Mouse (Mus musculus) testis, adult 2 months (tissue): Measurements from ENCODE around the gene Pdzd11. TPM values are rescaled to one million over a fixed set of nuclear protein-coding genes. Genes with fewer than 3 reads are reported as not detected.

Experiments
- H3K27ac ChIP-seq: fragments of 200-500 bp; 2 replicates; pipeline ENCODE4 v1.5.1; 2012; ENCODE audit warnings: low read depth, low read length; ENCODE audit not compliant: control insufficient read depth, insufficient read depth
- H3K27me3 ChIP-seq: fragments of 200-500 bp; 2 replicates; pipeline ENCODE4 v1.6.1; 2012; ENCODE audit warnings: mild to moderate bottlenecking, low read length, moderate library complexity; ENCODE audit not compliant: control insufficient read depth, insufficient read depth
- H3K36me3 ChIP-seq: fragments of 200-500 bp; 2 replicates; pipeline ENCODE4 v1.6.1; 2012; ENCODE audit warnings: mild to moderate bottlenecking, low read length; ENCODE audit not compliant: control insufficient read depth, insufficient read depth
- H3K4me1 ChIP-seq: fragments of 200-500 bp; 2 replicates; pipeline ENCODE4 v1.6.1; 2012; ENCODE audit warnings: low read length; ENCODE audit not compliant: control insufficient read depth, insufficient read depth
- H3K4me3 ChIP-seq: fragments of 200-500 bp; 2 replicates; pipeline ENCODE4 v1.5.1; 2012; ENCODE audit warnings: low read depth, mild to moderate bottlenecking, low read length, moderate library complexity, mixed read lengths; ENCODE audit not compliant: control insufficient read depth
- CTCF ChIP-seq: fragments of 200-500 bp; IDR thresholded peaks from 2 replicates; pipeline ENCODE4 v1.5.1; 2012; ENCODE audit warnings: low read depth, mild to moderate bottlenecking, inconsistent platforms, low read length, moderate library complexity; ENCODE audit not compliant: control insufficient read depth, insufficient read depth, insufficient replicate concordance
- POLR2A ChIP-seq: fragments of 200-500 bp; IDR thresholded peaks from 2 replicates; pipeline ENCODE4 v1.6.1; 2012; ENCODE audit warnings: low read depth, mild to moderate bottlenecking, inconsistent platforms, low read length, moderate library complexity; ENCODE audit not compliant: control insufficient read depth
- polyA plus RNA-seq: library from polyadenylated mRNA; depleted of rRNA; stranded (reverse); fragments of >200 nt; gene quantifications from 2 replicates; pipeline ENCODE4 v1.2.3, GENCODE M21; 2012; rRNA removed

Pdzd11 gene
- polyA plus RNA-seq, 1 experiment, result 7.7 TPM

DNA sequence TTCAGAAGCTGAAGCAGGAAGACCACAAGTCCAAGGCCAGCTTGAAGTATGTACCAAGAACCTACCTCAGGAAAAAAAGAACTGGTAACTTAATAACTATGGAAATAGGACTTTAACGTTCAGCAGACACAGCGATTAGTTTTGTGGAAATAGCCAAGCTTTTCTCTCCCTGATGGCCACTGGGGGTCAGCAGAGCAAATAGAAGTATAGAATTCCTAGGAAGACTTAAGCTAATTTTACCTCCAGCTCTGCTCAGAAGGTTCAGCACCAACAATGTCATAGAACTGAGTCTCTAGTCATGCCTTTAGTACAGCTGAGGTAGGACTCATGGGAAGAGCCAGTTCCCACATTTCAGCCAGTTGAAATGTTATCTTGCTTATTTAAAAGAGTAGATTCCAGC, 5.0 kb downstream of the Pdzd11 start:
- no peak overlapping the region for H3K27ac ChIP-seq
- H3K4me1 ChIP-seq, result no peaks in the 10 kb centered on the region; the same call in none of the 2 replicates
- H3K4me3 ChIP-seq, result no peak overlapping the region
- no peaks in the 10 kb centered on the region for H3K36me3 ChIP-seq
- TF ChIP-seq CTCF (no peak), POLR2A (no peak)
- no peaks in the 10 kb centered on the region for H3K27me3 ChIP-seq

DNA sequence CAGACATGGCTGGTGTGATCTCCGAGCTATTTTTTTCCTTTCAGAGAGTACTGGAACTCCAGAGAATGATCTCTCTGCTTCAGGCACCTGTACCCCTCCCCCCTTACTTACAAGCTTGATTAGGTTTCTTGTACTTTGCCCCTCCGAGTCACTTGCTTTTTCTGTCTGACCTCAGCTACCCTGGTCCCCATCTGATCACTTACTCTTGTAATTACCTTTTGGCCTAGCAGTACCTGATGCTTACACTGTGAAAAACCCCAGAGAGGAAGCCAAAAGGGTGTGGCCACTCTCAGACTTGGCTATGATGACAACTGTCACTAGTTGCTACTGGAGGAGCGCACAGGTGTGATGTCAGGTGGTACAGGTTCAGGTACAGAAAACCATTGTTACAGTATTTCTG, 7.9 kb downstream of the Pdzd11 start:
- Histone ChIP-seq H3K27ac (no peak overlapping the region), H3K27me3 (no peaks in the 10 kb centered on the region), H3K4me1 (no peaks in the 10 kb centered on the region), H3K36me3 (no peaks in the 10 kb centered on the region), H3K4me3 (no peak overlapping the region)
- no peak for TF ChIP-seq POLR2A
- no peak for TF ChIP-seq CTCF

DNA sequence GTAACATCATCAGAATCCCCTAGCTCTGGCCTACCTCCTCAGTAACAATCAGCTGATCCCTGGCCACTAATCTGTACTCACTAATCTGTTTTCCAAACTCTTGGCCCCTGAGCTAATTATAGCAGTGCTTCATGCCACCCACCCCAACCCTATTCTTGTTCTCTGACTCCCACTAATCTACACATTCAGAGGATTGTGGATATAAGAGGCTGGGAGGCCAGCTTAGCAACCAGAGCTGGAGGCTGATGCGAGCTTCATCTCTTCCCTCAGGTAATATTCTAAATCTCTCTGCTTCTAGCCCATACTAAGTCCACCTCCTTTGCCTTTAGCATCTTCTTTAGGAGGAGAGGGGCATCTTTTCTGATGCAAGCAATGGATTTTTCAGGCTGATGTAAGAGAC, 21.1 kb downstream of the Pdzd11 start, which contains the start of gene Arr3:
Arr3 (plus strand) TSS at position 184 of the 400 bp plus-strand sequence.
- Histone ChIP-seq H3K27ac (no peak within 1 kb of the TSS), H3K4me3 (no peak within 1 kb of the TSS), H3K4me1 (no peaks in the 10 kb centered on the region), H3K36me3 (no peaks in the 10 kb centered on the region), H3K27me3 (no peaks in the 10 kb centered on the region)
- TF ChIP-seq POLR2A (no peak), CTCF (no peak)

GRCm38 (mm10) chrX:100599755-100600154, 26.6 kb downstream of the Pdzd11 start:
- H3K27ac ChIP-seq, result no peak overlapping the region
- H3K4me3 ChIP-seq, result no peak overlapping the region
- H3K4me1 ChIP-seq, result no peaks in the 10 kb centered on the region
- no peaks in the 10 kb centered on the region for H3K27me3 ChIP-seq
- TF ChIP-seq CTCF (no peak), POLR2A (no peak)
- H3K36me3 ChIP-seq, result no peaks in the 10 kb centered on the region

- Histone ChIP-seq H3K4me1 (no peaks in the 10 kb centered on the region), H3K27me3 (no peaks in the 10 kb centered on the region), H3K27ac (no peak overlapping the region), H3K36me3 (no peaks in the 10 kb centered on the region), H3K4me3 (no peak overlapping the region)
- TF ChIP-seq CTCF (peak; percentile 27; the same call in 1 of the 2 replicates), POLR2A (no peak)
Observed at GRCm38 (mm10) chrX:100597439-100597838, 28.9 kb downstream of the Pdzd11 start.

- no peaks in the 10 kb centered on the region for H3K27me3 ChIP-seq
- H3K4me3 ChIP-seq, result no peak within 1 kb of the TSS
- no peaks in the 10 kb centered on the region for H3K4me1 ChIP-seq
- no peak for TF ChIP-seq CTCF
- no peaks in the 10 kb centered on the region for H3K36me3 ChIP-seq
- no peak within 1 kb of the TSS for H3K27ac ChIP-seq
Observed at GRCm38 (mm10) chrX:100594791-100595190, 31.6 kb downstream of the Pdzd11 start, which contains the start of gene P2ry4. P2ry4 (minus strand) TSS chrX:100594869.

Other genes starting within 250 kb of the Pdzd11 start
- gene Otud6a, start 197.6 kb downstream of the Pdzd11 start, polyA plus RNA-seq, result 6.8 and 7.3 TPM in 2 replicates
- gene Awat2, start 183.9 kb downstream of the Pdzd11 start, polyA plus RNA-seq, result 2.1 and 2.4 TPM in 2 replicates
- gene Igbp1, start 132.3 kb downstream of the Pdzd11 start, polyA plus RNA-seq, result 3.1 and 3.3 TPM in 2 replicates
- gene Dgat2l6, start 101.7 kb downstream of the Pdzd11 start, polyA plus RNA-seq, result not detected in 2 replicates
- gene Awat1, start 54.3 kb downstream of the Pdzd11 start, polyA plus RNA-seq, result 0.12 TPM in 1 of 2 replicates, not detected in the other
- gene P2ry4, start 31.7 kb downstream of the Pdzd11 start, polyA plus RNA-seq, result not detected in 2 replicates
- not detected in 2 replicates for gene Arr3, start 21.1 kb downstream of the Pdzd11 start, polyA plus RNA-seq
- 1.0 and 1.1 TPM in 2 replicates for gene Kif4, start 831 bp downstream of the Pdzd11 start, polyA plus RNA-seq
- gene Gdpd2, start 103.3 kb upstream of the Pdzd11 start, polyA plus RNA-seq, result 1.6 and 1.8 TPM in 2 replicates
- gene Dlg3, start 141.2 kb upstream of the Pdzd11 start, polyA plus RNA-seq, result 8.3 and 11.4 TPM in 2 replicates